Mouse (Mus musculus) bone marrow macrophage, adult 2 months (primary cell): ENCODE results near the gene Fgfr2.

Experiments
- CTCF ChIP-seq: IDR thresholded peaks from 2 replicates; pipeline ENCODE4 v1.5.1; 2012; ENCODE audit warnings: low read depth, mild to moderate bottlenecking, low read length, moderate library complexity
- POLR2A ChIP-seq: IDR thresholded peaks from 2 replicates; pipeline ENCODE4 v1.6.1; 2012; ENCODE audit warnings: mild to moderate bottlenecking, low read depth, low read length, borderline replicate concordance

DNA sequence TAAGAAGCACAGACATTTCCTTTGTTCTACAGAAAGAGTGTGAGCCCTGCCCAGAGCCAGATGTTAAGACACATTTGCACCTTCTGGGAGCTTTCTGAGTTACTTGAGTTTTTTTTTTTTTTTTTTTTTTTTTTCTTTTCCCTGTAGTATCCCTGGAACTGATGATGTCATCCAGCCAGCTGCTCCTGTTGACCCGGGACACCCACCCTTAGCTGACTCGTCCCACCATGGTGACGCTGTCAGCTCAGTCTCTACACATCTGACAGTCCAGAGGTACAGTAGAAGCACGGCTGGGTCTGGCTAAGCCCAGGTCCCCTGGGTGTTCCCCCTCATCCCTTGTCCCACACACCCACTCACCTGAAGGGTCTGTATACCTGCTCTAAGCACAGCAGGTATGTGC, 2460.3 kb downstream of the Fgfr2 start:
- TF ChIP-seq POLR2A, result no peak
- TF ChIP-seq CTCF, result no peak
